Mouse (Mus musculus) left cerebral cortex, postnatal 4 days (tissue): Measurements from ENCODE around the gene E130308A19Rik. TPM values are rescaled to one million over a fixed set of nuclear protein-coding genes. Genes with fewer than 3 reads are reported as not detected.

Experiments used
- DNase-seq: peaks from one replicate; pipeline ENCODE4 v3.0.0-alpha.2; 2022
- intact Hi-C: fragments of 180-260 bp; cut with DNase I; formaldehyde crosslinking; loops from one replicate; pipeline ENCODE4 v1.15.1; 2025
- total RNA-seq, 2 experiments: library from RNA; stranded (reverse); gene quantifications; 2 replicates each; pipeline ENCODE4 v1.2.3; 2021

E130308A19Rik gene
- total RNA-seq, 2 experiments from 2014 or later, result 17.7 to 19.2 TPM

DNA sequence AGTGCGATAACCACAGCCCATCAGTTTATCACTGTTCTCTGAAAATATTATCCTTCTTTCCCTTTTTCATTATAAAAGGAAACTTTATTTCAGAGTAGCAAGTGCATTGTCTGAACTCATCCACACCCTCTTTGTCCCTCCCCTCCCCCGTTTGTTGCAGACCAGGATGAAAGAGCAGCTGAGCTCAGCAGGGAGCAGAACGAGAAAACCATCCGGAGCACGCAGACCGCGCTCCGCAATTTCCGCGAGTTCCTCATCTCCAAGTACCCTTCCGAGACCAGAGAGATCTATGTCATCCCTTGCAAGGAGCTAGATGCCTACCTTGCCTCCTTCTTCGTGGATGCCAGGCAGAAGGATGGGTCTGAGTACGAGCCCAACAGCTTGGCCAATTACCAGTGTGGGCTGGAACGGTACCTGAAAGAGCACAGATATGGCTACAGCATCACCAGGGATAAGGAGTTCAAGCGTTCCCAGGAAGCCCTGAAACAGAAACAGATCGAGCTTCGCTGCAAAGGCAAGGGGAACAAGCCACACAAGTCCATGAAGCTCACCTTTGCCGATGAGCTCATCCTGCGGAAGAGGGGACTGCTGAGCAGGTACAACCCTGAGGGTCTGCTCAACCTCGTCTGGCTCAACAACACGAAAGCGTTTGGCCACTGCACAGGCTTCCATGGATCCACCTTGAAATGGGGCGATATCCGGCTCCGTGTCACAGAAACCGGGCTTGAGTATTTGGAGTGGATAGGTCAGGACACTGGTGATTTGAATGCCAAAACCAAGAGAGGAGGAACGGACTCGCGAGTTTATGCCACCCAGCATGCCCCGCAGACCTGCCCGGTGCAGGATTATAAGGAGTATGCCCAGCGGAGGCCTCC is 93.7 kb downstream of the E130308A19Rik start:
- peak; percentile 10 for DNase-seq
- intact Hi-C loops, result no loop called here

DNA sequence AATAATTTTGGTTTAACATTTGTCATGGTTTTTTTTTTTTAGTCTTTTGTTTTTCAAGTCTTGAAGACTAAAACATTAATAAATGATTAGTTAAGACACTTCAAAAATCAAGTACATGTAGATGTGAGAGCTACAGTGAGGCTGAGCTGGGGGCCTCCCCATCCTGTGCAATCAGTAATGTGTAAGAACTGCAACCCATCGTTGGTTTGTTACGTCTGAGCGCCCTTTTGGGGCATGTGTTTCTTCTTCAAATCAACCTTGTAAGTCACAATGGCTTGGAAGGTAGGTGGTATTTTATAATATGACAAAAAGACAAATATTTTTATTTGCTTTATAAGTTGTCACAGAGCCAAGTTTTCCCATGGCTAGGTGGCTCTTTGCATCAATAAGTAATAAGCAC is 95.8 kb downstream of the E130308A19Rik start:
- intact Hi-C loops, result no loop called here
- no peak for DNase-seq

DNA sequence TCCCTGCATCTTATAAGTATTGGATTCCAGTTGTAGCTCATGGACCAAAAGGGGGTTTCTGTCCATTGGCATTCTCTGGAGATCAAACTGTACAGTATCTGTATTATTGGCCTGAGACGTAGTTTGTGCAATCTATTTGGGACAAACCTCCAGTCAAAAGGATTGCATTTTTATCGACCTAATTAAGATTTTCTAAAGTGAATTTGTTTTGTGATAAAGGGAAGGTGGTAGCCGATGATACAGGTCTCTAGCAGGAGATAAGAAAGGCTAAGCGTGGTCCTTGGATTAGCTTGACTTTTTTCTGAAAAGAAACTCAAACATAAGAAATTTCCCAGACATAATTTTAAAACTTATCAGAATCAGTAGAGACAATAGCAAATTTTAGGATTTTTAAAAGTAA is 99.6 kb downstream of the E130308A19Rik start:
- intact Hi-C loops, result no loop called here
- no peak for DNase-seq

DNA sequence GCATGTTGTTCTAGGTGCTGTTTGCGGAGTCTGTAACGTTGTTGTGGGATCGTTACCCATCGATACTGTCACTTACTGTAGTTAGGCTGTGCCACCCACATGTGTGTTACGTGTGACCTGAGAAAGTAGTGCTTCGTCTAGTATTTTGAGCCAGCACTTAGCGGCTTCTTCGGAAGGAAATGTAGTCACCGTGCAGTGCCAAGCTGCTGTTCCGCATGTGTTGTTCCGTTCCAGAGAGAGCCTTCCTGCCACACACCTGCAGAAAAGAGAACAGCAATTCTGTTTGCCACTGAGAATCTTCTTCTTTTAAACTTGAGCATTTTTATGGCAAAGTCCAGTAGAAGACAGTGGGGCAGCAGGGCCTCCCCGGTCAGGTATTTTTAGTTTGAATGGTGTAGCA is 100.5 kb downstream of the E130308A19Rik start:
- no peak for DNase-seq
- intact Hi-C loops, result no loop called here

DNA sequence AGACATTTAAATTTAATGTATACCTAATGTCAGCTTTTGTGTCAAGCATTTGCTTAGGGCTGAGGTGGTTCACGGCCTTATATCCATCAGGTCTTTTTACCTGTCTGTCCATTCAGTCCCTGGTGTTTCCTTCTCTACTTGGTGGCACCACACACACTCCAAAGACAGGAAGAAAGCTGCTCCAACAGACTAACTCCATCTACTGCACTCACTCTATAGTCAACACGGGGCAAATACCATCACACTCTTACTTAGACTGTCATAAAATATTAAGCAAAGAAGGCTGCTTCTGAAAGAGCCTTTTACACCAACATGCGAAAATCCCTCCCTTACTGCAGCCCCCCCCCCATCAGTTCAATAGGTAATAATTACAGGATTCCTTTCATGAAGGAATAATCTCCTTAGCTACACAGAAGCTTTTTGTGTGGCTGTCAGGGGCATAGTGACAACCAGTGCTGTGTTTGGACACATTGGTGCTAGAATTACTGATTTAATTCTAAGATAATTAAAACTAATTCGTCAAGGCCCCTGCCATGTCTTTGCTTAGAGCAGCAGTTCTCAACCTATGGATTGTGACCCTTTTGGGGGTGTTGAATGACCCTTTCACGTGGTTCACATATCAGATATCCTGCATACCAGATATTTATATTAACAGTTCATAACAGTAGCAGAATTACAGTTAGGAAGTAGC is 101.3 kb downstream of the E130308A19Rik start:
- no peak for DNase-seq
- intact Hi-C loops, result no loop called here

DNA sequence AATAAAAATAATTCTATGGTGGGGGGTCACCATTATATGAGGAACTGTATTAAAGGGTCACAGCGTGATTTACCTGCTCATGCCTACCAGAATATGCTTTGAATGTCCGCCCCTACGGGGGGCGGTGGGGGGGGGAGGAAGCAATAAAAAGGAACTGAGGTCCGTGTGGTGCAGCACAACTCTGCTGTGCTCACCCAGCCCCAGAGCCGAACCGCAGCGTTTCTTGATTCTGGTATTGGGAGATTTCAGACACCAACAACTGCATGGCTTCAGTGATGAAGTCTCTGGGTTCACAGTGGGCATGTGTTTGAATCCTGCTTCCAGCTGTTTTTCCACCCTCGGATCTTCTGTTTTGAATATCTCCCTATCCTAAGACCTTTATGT is 101.9 kb downstream of the E130308A19Rik start:
- DNase-seq, result no peak
- intact Hi-C loops, result no loop called here

DNA sequence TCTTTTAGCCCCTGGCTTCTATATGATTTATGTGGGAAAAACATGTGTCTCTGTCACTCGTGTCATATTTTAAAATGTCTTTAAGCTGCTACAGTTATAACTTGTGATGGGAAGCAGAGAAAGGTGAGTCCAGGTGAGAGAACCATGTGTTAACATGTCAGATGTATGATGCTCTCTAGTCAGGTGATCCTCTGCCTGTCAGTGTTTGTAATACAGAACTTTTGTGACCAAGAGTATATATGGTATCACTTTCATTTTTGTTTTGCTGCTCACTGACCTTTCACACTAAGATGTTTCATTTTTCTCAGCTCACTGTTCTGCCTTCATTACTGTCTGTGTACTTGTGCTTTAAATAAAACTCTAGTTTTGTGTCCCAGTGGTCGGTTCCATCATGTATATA is 102.8 kb downstream of the E130308A19Rik start:
- DNase-seq, result no peak
- intact Hi-C loops, result no loop called here

DNA sequence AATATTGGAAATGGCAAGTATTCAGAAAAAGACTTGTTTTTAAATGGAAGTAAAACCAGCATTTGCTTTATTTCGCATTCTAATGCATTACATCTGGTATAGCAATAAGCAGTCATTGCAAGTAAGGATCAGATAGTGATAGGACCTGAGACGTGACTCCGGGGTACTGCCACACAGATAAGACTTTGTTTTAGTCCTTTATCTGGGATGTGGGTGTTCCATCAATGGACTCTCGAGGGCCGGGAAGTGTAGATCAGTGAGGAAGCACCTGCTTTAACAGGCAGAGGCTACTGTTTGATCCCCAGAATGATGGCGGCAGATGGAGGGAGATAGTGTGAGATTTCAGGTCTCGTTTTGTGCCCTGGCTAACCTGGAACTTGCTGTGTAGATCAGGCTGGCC is 105.5 kb downstream of the E130308A19Rik start:
- intact Hi-C loops, result no loop called here

DNA sequence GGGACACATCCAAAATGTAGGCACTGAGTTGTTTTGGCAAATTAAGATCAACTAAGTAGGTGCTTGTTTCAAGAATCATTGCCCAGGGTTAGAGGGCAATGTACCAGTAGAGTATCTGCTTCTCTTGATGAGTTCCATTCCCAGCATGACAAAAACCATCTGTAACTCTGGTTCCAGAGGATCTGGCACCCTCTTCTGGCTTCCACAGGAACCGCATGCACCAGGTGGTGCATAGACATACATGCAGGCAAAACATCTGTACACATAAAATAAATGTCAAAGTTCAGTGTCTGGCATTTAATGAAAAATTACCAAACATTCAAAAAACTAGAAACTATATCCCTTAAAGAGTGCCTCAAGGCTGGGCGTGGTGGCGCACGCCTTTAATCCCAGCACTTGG is 113.3 kb downstream of the E130308A19Rik start:
- intact Hi-C loops, result no loop called here
- DNase-seq, result no peak

More for the DNA sequence above, 105.5 kb downstream of the E130308A19Rik start:
- no peak for DNase-seq

DNA sequence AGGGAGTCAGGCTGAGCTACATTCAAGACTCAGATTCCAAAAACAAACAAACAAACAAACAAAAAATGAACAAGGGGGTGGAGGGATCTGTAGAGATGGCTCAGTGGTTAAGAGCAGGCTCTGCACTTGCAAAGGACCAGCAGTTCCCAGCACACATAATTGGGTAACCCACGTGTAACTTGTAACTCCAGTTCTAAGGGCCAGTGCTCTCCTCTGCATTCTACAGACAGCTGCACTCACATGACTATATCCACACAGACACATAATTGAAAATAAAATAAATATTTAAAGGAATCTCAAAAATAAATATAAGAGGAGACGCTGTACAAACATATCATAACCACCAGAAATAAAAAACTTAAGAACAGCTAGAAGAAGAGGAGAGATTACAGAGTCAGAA is 113.9 kb downstream of the E130308A19Rik start:
- intact Hi-C loops, result no loop called here
- no peak for DNase-seq

DNA sequence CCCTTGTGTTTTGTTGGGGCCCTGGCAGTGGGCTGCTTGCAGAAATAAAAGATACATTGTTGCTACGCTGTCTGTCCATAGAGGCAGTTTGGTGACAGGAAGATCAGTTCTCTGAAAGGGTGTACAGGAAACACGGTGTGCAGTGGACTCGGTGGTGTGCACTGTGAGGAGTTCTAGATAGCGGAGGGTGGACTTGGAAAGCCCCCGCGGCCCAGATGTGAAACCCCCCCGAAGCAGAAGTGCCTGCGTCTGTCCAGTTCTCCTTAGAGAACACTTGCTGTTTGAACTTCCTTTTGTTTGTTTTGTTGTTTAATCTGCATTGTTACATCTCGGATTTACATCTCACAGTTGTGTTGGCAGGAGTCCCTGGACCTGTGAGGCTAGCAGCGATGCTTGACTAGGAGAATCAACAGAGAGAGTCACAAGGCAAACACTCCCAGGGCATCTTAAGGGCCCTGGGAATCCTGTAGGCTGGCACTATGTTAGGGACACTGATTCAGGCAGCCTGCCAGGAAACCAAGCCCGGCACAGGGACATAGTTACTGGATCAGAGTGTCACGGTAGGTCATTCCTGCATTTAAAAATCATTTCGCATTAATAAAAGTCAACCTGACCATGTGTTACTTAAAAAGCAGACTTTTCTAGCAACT is 127.6 kb downstream of the E130308A19Rik start:
- intact Hi-C loops, result loop anchor here (10.0 kb wide), 1 partner anchor 129 kb away; the partner anchor contains the start of gene E130308A19Rik
- no peak for DNase-seq

DNA sequence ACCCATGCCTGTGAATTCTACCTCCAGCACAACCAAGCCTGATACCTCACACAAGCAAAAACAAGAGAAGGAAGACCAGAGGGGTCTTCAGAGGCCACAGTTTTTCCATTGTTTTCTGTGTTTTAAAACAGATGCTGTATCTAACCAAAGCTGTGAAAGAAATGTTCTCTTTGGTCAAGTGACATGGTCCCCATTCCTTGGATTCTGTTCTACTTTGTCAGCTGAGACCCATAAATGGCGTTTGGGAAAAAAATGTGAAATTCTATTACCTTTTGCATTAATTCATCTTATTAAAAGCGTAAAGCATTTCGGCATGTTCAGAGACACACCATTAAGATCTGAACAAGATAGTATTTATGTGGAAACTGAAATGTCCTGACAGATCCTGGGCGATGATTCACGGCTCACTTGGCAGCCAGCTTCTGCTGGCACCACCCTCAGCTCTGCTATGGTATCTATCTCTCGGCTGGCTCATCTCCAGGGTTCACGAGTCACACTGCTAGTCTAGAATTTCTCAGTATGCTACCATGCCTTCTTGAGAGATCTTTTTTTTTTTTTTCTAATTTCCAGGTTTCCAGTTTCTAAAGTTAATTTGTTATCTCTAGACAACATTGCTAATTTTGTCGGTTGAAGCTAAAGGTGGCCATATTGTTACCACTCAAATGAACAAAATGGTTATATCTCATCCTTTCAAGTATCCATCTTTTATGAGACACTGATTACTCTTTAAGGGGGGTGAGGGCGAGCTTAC is 130.5 kb downstream of the E130308A19Rik start:
- peak; percentile 87 for DNase-seq
- intact Hi-C loops, result loop anchor here (10.0 kb wide), 1 partner anchor 132 kb away; the partner anchor contains the start of gene E130308A19Rik

DNA sequence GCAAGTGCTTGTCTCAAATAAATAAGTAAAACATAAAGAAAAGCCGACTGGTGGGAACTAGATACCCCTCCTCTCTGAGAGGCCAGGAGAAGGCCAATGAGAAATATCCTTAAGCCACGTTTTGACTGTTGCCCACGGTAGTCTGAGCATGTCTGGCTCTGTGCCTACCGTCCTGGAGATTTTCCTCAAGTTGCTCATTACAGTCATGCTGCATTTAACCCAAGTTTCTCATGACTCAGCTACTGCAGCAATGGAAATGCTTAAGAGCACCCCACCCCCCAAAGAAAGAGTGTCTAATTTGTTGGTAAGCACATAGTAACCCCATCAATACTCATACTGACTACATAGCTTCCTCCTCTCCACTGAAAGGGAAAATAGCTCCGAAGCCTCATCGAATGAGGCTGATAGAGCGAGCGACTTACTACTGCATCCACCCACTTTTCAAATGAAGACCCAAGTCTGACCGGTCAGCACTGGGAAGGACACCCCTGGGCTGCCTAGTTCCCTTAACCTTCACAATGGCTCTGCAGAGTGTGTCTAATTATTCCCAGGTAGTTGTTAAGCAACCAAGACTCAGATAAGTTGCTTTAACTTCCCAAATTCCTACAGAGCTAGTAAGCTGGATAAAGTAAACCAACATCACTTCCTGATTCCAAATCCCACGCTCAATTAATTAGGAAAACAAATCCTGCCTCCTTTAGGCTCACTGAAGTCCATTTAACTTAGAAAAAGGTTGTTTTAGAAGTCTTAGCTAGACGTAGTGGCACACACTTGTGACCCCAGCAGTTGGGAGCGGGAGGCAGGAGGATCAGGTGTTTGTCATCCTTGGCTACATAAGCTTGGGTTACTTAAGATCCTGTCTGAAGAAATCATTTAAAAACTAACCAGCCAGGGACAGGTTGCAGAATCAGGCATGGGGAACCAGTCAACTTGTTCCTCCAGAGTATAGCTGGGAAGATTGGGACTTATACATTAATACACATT is 131.7 kb downstream of the E130308A19Rik start:
- DNase-seq, result no peak
- intact Hi-C loops, result loop anchor here (10.0 kb wide), 1 partner anchor 133 kb away; the partner anchor contains the start of gene E130308A19Rik

DNA sequence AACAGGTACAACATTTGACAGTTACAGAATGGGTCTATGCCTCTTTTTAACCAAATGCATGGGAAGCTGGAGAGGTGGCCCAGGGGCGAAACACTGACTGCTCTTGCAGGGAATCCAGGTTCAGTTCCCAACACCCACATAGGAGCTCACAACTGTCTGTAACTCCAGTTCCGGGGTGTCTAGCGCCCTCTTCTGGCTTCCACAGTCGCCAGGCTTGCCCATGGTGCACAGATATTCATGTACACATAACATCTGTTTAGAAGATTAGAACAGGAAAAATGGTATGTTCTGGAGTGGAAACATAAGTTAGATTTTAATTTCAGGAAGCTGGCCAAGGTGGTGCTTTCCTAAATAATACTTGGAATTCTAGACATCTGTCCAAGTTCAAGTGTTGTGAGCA is 134.0 kb downstream of the E130308A19Rik start:
- intact Hi-C loops, result no loop called here
- DNase-seq, result no peak

DNA sequence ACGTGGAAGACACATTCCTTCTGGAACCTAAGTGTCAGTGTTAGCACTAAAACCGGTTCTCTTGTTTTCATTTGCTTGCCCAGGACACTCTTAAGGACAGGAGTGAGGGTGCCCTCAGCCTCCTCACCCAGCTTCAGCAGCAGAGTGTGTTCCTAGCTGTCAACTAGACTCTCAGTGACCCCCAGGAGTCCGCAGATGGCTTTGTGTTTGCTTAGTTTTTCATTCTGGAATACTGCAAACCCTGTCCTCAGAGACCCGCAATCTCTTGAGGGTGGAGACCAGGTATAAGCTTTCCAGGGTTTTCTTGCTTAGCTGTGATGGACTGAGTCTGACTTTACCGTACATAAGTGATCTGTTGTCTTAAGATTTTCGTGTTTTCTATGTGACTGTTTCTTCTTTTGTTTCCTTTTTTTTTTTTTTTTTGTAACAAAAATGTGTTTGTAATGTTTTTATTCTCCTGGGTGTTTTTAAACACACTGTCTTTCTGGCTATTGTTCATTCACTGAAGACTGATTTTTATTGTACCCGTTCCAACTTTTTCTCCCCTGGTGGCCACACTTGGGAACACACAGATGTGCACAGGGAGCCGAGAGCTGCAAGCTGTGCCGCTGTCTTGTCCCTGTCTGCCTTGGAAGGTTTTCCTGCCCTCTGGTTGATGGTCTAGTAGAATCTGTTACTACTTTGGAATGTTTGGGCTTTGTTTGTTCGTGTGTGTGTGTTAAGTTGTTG is 134.8 kb downstream of the E130308A19Rik start:
- DNase-seq, result peak; percentile 32
- intact Hi-C loops, result no loop called here

DNA sequence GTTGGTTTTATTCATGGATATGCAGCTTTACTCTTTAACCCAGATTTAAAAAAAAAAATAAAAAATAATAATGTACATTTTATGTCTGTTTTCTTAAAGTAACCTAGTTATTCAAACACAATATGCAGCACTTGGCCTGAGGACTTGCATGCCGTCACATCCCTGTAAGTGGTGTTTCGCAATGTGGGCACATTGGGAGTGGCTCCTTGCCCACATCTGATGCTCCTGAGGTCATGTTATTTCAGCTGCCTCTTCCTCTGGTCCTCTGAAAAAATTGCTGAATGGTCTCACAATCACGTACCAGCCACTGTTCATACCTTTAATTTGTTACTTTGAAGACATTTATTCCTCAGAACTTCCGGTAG is 135.3 kb downstream of the E130308A19Rik start:
- no peak for DNase-seq
- intact Hi-C loops, result no loop called here

DNA sequence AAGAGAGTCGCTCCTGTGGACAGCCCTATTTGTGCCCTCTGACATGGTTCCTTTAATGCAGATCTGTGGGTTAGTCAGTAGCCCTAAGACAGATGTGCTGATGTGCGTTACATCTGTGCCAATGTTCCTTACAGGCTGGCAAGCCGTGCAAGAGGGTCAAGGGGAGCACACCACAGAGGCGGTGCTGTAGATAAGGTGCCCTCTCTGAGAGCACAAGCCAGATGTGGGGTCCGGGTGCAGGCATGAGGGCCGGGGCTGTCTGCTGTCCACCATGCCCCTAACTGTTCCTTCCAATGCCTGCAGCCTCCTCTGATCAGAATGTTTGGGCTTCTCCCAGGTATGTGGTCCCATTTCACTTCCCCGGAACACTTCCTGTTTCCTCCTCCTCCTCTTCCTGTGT is 138.9 kb downstream of the E130308A19Rik start:
- DNase-seq, result no peak
- intact Hi-C loops, result no loop called here

DNA sequence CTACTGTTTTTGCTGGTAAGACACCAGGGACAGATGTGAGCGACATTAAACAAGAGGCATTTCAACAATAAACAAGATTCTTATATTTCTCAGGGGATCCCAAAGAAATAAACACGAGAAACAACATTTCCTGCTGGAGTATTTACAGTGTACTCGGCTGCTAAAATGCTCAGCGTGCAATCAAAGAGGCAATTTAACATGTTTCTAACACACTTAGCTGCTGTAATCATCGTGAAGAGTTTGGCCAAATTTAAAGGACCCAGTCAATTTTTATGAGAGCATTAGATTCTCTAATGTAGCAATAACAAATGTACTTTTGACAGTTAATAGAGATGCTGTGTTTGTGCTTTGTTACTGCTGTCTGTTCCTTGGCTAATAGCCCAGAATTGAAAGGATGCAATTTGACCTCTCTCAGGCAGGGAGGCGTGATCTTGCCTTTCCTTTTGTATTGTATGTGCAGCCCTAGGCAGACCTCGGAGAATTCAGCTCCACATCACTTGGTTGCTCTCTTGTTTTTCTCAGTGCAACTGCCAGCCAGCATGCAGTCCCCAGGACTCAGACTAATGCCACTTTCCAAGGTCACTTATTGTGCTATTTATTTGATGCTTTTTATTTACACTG is 139.5 kb downstream of the E130308A19Rik start:
- intact Hi-C loops, result no loop called here
- DNase-seq, result no peak
